Mouse (Mus musculus) CD4-positive, CD25-positive, alpha-beta regulatory T cell, adult 4 months (primary cell): ENCODE results near the gene Atp1b1. TPM values are rescaled to one million over a fixed set of nuclear protein-coding genes. Genes with fewer than 3 reads are reported as not detected.

Source experiments
- ATAC-seq: one replicate; pipeline ENCODE4 v1.8.0; 2017
- polyA plus RNA-seq, 2 experiments: library from polyadenylated mRNA; unstranded; fragments of 100-300 nt; shearing (Covaris generic); gene quantifications; one replicate each; pipeline ENCODE4 v1.2.1; 2017

Atp1b1 gene
- polyA plus RNA-seq, 2 experiments from 2014 or later: 3.4 to 4.1 TPM

DNA sequence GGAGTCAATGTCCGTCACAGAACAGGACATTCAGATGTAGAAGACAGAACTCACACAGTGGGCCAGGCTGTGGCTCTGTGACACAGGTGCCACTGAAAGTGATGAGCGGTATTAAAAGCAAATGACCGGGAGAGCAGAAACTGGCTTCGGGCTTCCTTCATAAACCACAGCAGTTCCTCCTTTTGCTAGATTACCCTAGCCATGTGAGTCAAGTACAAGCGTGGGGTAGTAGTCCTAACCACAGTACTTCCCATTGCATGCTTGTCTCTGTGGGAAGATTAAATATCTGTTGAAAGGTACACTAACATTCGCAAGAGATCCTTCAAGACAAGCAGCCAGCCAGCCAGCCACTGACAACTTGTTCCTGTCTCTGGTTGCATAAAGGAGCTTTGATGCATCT, 17.9 kb downstream of the Atp1b1 start:
- ATAC-seq: no peak

DNA sequence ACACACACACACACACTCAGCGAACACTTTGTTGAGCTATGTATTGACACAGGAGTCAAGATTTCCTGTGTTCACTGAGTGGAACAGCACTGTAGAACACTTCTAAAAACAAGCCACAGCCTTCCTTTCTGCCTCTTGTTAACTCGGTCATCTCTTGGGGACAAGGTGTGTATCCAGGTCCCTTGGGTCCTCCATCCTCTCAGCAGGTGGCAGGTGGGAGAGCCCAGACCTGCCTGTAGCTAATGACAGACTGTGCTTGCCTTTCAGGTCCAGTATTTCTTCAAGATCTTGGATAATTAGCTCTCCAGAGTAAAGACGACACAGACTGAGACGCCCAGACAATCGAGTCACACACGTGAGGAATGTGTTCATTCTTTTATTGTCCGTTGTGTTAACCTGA, 21.4 kb downstream of the Atp1b1 start:
- no peak for ATAC-seq

DNA sequence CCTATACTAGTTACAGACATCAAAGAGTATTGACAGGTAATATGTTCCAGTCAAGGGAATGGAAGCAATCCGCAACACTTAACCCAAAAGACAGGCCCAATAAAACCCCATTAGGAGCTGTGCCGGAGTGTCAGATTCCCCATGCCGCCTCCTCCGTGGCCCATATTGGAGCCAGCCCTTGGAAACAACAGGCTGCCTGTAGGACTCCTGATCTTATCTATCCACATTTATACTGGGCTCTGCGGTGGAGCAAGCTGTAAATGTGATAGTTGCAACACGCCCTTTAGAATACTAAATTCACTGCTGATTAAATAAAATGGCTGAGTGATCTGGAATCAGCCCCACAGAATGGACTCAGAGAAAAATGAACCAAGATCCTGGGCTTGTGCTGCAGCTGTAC, 24.1 kb downstream of the Atp1b1 start:
- no peak for ATAC-seq

DNA sequence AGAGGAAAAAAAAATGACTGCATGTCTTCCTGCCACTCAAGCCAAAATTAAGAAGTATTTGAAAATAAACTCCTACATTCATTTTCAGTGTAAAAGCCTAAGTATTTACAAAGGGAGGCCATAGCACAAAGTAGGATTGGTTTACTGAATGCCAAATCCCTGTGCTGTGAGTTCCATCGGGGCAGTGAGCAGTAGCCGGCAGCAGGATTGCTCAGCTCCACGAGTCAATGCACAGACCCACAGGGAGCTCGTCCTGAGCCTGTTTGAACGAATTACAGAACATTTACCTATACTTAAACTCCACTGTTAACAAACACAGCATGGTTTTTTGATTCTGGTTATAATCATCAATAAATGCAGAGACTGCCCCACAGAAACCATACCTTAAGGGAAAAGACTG, 25.5 kb downstream of the Atp1b1 start:
- no peak for ATAC-seq

DNA sequence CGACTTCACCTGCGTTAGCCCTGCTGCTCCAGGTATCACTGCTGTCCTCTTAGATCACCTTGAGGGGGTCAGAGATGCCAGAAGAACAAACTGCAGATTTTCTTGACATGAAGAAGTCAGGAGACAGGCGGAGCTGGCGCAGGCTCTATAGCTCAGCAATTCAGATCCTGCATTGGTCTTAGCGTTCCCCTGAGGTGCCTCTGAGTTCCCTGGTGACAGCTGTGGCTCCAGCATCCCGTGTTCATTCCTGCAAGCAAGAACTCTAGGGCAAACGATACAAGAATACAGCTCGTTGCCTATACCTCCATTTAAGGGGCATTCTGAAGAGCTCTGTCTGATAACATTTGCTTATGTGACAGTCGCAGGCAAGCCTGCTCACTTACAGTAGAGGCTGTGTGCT, 29.5 kb downstream of the Atp1b1 start:
- ATAC-seq: no peak

DNA sequence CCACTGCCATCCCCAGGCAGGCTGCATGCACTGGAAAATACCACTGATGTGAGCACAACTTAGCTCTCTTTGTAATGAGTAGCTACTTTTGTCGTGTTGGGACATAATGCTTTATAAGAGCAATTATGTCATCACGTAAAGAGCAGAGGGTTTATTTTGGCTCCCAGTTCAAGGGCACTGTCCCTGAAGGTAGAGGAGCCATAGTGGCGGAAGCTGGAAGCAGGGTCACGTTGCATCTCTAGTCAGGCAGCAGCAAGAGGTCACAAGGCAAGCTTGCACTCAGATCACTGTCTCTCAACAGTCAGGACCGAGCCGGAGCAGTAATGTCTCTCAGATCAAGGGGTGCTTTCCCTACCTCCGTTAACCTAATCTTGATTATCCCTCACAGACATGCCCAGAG, 30.4 kb downstream of the Atp1b1 start:
- ATAC-seq: no peak

DNA sequence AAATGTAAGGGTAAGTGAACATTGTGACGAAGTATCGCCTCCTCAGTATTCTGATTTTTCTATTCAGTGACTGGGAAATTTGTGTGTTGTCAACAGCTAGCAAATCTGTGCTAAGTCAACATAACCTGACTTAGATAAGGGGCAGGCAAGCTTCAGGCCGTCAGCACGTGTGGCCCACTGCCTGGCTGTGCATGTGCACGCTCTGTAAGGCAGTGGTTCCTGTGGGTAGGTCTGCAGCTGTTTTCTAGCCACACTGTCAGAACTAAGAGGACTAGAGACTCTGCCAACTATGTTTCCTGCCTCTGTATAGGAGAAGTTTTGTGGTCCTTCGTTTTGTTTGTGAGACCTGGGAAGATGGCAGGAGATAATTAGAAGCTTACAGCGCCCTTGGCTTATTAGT, 31.9 kb downstream of the Atp1b1 start:
- no peak for ATAC-seq

DNA sequence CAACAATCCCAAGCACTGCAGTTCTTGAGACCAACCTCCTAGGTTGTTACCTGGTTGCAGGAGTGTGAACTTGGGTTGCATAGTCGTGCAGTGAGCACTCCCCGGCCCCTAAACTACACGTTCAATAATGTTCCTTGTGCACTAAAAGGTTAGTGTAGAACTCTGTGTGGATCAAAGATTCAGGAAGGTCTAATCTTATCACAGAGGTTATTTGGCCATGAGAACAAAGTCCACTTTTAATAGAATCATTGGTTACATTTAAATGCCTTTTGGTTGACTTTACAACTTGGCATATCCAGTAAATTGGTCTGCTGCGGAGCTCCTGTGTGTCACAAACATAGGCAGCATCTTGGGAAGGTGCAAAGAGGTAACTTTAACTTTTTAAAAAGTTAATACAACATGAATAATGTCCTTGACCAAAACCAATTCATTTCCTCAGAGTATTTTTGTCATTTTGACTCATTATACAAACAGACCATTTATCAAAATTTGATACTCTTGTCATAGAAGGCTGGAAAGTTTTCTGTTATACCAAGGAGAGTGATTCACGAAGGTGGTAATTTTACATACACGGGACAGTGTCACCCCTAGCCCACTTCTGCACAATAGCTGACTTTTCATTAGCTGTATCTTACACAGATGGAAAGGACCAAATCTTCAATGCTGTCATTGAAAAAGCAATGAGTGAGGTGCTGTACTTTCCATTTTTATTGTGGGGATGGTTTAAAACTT, 37.4 kb downstream of the Atp1b1 start:
- ATAC-seq: no peak

DNA sequence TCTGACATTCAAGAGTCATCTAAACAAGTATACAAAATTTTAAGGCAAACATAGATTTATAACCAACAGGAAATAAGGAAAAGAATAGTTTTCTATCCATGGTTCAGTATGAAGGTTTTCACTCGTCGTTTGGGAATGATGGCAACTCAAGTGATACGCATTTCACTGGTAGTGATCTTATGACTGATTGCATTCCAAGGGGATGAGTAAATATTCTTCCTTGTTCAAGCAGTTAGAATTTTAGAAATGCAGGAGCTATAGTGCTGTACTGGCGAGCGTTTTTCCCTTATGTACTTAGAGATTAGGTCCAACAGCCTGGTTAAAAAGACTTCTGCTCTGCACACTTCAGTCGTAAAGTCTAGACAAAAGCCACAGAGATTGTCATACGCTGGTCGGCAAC, 38.8 kb downstream of the Atp1b1 start:
- no peak for ATAC-seq

DNA sequence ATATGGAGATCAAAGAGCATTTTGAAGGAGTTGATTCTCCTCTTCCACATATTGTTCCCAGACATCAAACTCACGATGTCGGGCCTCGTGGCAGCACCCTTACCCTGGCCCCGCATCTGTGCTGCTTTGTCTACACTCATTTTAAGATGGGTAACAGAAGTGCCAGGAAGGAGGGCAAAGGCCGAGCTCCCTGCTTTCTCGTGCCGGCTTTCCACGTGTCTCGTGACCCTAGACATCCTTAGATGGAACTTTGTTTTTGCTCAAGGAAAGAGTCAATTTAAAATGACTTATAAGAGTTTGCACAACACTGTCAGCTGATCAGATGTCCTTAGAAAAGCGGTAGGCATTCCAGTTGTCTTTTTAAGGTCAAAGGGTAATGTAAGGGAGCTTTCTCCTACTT, 39.8 kb downstream of the Atp1b1 start:
- ATAC-seq: no peak

DNA sequence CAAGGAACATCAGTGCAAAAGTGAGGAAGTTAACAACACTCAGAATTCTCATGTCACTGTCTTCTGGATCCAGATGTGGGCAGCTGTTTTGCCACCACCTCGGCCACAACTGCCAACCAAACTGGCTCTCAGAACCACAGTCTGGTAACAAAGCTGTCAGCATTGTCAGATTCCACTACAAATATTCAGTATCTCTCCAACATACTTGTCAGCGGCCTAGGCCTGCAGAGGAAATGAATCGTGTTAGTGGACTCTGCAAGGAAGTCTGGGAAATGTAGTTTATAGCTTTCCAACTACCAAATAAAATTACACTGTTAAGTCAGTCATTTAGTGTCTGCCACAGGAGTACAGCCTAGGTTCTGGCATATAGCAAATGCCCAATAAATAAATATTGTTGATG, 40.6 kb downstream of the Atp1b1 start:
- no peak for ATAC-seq

DNA sequence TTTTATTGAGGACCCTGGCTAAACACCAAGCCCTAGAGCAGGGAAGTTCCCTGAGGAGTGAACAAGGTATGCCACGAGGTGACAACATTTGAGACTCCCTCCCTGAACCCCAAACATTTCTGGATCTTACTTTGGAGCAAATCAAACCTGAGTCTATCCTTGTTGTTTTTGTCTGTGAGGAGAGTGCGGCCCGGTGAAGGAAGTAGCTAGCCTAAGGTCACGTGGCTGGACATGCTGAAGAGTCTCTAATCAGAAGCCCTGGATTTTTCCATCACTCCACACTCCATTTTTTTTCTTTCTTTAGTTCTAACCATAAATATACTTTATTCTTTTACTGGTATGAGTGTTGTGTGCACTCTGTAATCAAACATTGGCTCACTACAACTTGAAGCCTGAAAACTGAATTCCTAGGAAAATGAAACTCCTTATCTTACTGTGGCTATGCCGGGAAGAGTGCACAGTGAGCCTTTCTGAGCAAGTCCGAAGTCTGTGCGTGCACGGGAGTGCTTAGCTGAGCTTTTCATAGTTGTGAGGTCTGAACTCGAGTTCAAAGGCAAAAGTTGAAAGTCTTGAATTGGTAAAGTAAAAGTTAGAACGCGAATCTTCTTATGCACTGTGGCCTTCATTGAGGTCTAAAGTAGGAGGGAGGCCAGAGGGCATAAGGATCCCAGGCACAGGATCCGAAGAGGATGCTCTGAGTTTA, 41.3 kb downstream of the Atp1b1 start:
- no peak for ATAC-seq

DNA sequence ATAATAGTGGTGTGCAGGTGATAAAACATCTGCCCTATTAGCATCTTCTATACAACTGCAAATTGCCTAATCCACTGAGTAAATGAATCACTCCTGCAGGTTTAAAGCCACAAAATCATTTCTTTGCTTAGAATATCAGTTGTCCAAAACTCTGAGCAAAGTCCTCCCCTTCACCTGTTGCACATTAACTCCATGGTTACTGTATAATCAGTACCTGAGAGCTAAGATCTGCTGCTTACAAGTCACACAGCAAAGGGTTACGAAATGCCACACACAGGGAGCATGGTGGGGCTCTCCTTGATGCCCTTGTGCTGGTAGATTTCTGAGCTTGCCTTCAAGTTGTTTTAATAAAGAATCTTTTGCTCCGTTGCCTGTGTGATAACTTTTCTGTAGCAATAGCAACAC, 42.8 kb downstream of the Atp1b1 start:
- ATAC-seq: no peak

DNA sequence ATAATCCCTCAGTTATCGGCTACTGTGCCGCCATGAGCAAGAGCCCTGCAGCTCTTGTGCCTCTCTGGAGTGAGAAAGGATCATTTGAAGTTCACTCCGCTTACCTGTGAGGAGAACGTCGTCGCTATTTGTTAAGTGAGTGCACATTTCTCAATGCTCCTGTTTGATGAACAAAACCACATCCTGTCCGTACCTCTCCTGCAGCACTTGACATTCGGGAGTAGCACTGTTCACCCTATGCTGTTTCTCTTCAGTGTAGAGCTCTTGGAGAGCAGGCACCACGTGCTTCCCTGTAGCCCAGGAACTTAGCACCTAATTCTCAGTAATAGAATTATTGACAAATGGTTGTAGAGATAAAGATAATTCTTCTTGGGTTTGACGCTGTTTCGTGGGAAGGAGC, 44.5 kb downstream of the Atp1b1 start:
- peak; percentile 93 for ATAC-seq

DNA sequence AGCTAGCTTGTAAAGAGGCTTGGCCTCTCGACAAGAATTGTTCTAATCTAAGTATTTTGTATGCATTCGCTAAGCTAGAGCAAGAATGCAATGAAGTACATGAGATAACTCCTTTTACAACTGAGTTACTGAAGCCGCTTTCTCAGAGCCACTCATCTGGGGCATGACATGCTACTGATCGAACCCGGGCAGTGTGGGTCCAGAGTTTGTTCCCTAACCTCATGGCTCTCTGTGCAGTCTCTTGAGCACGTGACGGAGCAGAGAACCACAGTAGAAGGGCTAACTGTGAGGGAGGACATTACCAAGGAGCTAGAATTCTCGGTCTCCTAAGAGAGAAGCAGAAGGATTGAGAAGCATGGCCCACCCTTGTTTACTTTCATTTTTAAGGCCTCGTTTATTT, 45.2 kb downstream of the Atp1b1 start:
- ATAC-seq: no peak

DNA sequence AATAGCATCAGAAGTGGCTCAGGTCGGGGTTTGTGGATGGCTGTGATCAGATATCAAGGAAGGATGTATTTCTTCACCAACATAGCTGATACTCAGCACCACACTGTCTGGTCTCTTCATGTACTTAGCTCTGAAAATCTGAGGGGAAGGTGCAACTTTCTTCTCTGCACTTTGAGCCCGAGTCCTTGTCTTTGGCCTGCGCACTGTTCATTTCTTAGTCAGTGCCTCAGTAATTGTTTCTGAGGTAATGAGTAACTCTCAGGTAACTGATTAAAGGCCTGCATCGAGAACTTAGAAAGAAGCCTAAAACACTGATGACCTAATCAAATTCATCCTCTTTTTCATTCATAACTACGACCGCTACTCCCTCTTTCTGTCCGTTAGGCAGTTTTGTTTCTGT, 46.8 kb downstream of the Atp1b1 start:
- ATAC-seq: no peak

DNA sequence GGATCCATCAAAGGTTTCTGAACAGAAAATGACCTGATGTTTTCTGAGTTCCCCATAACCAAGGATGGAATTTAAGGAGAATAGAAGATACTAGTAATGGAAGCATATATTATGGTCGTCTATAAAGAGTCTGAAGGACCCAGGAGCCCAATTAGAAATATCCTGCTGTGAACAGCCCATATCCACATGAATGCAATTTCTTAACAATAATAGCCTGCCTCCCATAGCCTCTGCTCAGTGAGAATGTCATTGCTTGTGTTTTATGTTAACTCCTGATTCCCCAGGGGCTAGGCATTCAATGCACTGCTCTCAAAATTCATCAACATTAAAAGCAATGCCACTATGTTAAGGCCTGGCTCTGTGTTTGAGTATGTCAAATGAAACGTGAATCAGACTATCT, 49.5 kb downstream of the Atp1b1 start:
- ATAC-seq: no peak

DNA sequence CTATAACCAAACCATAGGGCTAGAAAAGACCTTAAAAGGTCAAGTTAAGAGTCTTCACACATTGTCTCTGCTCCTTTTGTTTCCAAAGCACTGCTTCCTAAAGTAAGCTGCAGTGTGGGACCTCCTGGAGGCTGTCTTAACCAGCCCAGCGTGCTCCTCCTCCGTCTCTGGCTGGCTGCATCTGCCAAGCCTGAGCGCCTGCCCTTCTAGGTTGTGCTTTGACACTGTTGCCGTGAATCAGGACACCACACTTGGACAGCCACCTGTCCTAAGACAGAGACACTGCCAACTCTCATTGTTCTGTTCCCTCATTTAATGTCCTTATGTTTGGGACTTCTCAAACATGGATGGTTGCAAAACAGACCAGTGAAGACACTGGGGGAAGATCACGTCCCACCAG, 51.6 kb downstream of the Atp1b1 start:
- ATAC-seq: no peak

DNA sequence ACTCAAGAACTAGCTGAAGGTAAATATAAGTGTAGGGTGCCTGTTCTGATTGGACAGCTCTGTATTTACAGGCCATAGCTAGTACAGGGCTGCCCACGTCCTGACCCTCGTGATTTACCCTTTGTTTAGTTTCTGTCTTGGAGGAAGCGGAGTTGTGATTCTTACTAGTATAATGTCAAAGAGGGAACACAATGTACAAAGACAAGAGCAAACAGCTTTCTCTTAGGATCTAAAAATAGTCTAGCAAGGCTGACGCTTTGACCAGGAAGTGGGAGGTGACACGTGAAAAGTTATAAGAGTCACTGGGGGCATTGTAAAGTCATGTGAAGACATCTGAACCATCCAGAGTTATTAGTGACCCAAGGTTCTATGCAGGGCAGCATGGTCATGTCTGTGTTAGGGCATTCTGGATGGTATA, 52.8 kb downstream of the Atp1b1 start:
- ATAC-seq: peak; percentile 82

DNA sequence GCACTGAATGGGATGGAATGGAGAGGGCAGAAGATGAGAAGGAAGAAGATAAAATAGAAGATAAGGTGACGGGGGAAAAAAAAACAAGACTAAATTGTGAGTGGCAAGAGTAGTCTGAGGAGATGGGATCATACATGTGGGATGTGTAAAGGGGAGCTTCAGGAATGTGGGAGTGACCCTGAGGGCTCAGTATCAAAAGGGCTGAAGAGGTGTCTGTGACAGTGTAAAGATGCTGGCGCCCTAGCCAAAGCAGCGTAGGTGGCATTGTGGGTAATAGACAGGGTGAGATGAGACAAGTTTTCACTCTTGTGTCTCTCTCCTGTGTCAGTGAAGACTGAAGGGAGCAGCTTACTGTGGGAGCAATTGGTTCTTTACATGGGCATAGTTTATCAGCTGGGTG, 58.6 kb downstream of the Atp1b1 start:
- no peak for ATAC-seq

DNA sequence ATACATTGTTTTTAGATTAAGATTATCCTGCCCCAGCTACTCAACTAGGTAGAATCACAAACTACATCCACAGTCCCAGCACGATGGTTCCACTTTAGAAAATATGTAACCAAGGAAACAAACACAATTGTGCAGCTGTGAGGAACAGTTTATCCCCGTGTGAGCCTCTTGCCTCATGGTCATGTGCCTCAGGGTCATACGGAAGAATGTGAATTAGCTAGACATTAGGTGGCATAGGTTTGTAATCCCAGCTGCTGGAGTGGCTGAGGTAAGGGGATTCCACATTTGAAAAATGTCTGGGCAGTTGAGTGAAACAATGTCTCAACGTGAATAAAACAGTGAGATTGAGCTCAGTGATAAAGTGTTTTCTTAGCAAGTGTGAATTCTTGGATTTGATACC, 60.5 kb downstream of the Atp1b1 start:
- ATAC-seq: no peak

DNA sequence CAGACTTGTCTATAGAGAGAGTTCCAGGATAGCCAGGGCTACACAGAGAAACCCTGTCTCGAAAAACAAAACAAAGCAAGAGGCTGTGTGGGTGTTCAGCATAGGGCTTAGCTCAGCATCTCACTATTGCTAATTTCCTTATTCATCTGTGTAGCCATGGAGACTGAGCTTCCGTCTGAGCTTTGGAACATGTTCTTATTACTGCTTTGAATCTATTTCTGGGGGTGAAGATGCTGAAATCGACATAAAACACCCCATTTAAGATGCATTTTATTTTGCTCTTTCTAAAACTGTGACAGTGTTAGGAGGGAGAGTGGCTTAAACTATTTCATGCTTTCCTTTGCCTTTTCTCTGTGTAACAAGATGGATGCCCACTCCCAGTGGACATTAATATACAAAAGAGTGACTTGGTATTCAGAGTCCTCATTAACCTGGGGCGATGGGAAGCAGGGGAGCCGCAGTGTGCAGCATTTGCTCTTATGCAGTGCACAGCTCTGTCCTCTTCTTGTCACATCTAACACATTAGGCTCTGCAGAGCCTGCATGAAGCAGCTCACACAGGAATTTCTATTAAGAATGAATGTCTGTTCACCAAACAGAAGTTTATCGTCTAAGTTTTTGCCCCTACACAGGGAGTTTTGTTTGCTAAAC, 62.9 kb downstream of the Atp1b1 start:
- peak; percentile 83 for ATAC-seq

DNA sequence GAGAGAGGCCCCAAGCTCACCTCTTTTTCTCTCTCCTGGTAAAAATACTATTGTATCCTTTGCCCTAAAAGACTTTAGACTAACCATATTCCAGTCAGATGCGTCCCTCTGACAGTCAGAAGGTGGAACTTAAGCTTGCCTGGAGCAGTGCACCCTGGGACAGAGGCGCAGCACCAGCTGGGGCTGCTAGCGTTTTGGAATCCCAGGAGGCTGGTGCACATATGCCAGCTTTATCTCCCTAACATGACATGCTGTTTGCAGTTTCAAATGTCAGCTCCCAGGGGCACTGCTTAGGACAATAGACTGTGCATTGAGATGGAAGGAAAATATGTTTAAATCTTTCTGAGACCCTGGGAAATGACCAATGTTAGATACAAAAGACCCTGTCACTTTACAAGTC, 66.0 kb downstream of the Atp1b1 start:
- ATAC-seq: no peak

DNA sequence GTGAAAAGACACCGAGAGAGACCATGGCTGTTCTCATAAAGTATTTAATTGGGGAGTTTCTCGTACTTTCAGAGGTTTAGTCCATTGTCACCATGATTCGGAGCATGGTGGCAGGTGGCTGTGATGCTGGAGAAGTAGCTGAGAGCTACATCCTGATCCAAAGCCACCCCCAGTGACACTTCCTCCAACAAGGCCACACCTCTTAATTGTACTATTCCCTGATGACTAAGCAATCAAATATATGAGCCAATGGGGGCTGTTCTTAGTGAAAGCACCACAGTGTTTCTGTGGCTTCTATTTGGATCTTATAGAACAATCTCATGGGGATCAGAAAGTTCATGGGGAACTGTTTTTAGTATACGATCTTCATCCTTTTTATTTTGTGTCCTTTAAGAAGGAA, 68.4 kb downstream of the Atp1b1 start:
- no peak for ATAC-seq
